Mouse (Mus musculus) large intestine, adult 2 months (tissue): Measurements from ENCODE around the gene Ccdc158. TPM values are rescaled to one million over a fixed set of nuclear protein-coding genes. Genes with fewer than 3 reads are reported as not detected.

Experiments used
- DNase-seq: peaks from one replicate; pipeline ENCODE4 v3.0.0-alpha.2; 2012; ENCODE audit warnings: low read depth, low spot score
- WGBS: fragments of 180-500 bp; shearing (Covaris S2); methylation state at CpG from one replicate; pipeline ENCODE4 v1.1.7; 2018; 5-methylcytosine and 5-hydroxymethylcytosine counted together
- polyA plus RNA-seq: library from polyadenylated mRNA; depleted of rRNA; stranded (reverse); fragments of >200 nt; gene quantifications from 2 replicates; pipeline ENCODE4 v1.2.3, GENCODE M21; 2012

Ccdc158 gene
- polyA plus RNA-seq, 1 experiment = 0.05 TPM

DNA sequence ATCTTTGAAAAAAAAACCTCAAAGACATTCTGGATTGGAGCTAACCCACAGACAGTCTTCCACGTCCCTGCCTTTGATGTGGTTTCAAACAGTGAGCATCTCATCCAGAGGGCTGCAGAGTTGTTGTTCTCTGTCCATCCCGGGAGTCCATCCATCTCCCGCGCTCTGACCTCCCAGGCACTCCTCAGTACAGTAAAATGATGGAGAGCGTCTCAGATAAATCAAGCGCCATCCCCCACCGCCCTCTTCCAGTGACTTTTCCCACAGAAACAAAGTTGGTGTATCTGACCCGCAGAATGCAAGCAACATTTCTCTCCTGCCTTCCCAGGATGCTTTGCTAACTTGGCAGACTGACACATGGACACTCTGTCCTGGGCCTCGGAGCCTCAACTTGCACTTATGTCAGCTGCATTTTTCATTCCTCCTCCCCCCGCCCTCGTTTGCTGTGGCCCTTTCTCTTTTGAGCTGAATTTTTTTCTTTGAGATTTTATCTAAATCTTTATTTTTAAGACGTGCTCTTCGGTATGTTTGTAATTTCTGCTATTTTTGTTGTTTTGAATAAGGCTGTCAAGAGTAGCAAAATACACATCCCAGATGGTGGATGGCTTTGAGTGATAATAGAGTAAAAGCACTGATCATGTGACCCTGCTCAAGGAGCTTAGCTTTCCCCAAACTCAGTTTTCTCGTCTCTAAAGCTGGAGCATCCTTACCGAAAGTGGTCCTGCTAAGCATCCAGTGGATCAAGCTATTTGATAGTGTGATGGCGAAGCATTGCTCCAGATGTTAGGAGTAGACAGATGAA is 17.3 kb upstream of the Ccdc158 start:
- no peak for DNase-seq
- 70% methylated on average over 16 of the region's 16 CpGs for WGBS

DNA sequence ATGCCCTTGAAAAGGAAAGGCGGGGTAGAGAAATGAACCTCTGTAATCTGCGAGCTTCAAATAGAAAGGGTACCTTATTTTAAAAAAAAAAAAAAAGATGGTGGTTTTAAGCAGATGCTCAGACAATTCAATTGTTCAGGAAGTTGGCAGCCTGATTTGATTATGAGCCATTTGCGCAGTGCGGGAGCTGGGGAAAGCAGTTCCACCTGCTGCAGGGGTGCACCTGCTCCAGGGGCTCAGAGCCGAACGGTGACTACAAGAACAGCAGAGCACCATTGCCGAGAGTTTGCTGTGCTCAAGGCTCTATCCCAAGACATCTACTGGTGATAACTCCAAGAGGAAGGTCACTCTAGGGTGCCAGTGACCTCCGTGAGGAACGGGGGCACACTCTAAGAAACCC is 13.5 kb upstream of the Ccdc158 start:
- 66% methylated on average over 9 of the region's 9 CpGs for WGBS
- DNase-seq = no peak

DNA sequence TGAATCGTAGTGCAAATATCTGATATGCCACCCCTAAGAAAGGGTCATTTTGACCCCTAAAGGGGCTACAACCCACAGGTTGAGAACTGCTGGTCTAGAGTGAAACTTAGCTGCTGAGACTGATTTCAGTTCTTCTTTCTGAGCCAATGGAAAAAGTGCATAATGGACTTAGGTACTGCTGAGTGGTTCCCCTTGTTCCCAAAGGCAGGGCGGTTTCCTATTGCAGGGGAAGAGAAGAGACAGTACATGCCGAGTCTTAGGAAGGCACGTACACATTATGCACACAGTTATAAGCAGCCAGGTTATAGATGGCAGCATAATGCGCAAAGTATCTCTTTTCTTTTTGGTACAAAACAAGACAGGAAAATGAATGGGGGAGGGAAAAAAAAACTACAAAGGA is 13.1 kb upstream of the Ccdc158 start:
- DNase-seq = no peak
- 79% methylated on average over 5 of the region's 5 CpGs for WGBS

DNA sequence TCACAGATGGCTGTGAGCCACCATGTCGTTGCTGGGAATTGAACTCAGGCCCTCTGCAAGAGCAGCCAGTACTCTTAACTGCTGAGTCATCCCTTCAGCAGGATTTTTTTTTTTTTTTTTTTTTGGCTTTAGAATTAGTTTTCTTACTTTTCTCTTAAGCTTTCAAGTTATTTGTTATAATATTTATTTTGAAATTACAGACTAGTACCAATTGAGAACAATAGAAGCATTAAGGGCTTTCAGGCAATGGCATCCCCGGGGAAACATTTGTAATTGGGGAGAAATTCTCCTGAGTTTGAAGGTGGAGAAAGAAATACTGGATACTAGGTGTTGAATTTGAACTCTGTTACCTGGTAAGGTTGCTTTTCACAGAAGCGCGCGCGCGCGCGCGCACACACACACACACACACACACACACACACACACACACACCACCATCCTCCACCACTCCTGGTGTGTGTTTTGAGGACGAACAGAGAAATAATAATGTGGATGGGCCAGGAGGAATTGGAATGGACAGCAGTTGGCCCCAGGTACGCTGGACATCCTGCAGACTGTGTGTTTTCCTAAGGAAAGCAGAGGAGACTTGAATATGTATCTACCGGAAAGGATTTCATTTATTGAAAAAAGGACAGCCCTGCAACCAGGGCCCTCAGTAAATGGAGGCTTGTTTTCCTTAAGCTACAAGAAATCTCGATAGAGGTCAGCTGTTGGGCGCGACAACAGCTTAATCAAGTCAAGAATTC is 9.8 kb upstream of the Ccdc158 start:
- 96% methylated on average over 16 of the region's 16 CpGs for WGBS

DNA sequence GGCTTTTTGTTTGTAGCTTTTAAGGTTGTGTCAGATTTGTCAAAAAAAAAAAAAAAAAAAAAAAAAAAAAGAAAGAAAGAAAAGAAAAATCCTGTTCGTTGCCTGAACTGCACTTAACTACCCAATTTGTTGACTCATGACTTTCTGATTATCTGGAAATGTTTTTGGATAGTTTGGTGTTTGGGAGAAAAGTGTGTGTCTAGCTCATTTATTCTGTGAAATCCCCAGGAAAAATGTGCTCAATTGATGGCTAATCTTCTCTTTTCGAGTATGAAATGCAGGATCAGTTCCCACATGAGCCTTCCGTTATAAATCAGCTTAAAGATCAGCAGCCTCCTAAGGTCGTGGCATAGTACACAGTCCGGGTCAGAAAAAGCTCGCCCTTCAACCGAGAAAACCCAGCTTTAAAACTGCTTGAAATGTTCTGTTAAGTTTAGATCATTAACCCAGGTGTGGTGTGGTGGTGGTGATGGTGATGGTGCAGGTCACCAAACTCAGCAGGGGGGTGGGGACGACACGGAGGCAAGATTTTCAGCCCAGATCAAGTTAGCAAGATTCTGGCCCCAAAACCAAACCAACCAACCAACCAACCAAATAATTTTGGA is 8.9 kb upstream of the Ccdc158 start:
- no peak for DNase-seq
- 76% methylated on average over 9 of the region's 9 CpGs for whole genome bisulfite sequencing

More for the DNA sequence above, 9.8 kb upstream of the Ccdc158 start:
- DNase-seq = no peak

DNA sequence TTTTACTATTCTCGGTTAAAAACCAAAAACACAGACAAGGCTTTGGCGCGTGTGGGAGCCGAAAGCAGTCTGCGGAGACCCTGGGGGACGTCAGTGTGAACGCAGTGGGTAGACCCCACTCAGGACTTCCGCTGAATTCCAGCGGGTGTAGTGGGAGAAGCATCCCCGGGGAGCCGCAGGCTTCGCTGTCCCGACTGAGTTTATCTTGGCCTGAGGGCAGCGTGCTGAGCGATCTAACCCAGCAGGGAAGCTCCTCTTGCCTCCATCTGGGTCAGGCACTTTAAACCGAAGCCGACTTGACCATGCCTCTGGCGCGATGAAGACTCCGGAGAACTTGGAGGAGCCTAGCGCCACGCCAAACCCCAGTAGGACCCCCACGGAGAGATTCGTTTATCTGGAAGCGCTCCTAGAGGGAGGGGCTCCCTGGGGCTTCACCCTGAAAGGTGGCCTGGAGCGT is 8.3 kb upstream of the Ccdc158 start, which contains the start of gene Shroom3:
Gene Shroom3 (plus strand): TSS at position 85 of the 457 bp plus-strand sequence.
- no peak for DNase-seq
- 4% methylated on average over 26 of the region's 26 CpGs for WGBS

DNA sequence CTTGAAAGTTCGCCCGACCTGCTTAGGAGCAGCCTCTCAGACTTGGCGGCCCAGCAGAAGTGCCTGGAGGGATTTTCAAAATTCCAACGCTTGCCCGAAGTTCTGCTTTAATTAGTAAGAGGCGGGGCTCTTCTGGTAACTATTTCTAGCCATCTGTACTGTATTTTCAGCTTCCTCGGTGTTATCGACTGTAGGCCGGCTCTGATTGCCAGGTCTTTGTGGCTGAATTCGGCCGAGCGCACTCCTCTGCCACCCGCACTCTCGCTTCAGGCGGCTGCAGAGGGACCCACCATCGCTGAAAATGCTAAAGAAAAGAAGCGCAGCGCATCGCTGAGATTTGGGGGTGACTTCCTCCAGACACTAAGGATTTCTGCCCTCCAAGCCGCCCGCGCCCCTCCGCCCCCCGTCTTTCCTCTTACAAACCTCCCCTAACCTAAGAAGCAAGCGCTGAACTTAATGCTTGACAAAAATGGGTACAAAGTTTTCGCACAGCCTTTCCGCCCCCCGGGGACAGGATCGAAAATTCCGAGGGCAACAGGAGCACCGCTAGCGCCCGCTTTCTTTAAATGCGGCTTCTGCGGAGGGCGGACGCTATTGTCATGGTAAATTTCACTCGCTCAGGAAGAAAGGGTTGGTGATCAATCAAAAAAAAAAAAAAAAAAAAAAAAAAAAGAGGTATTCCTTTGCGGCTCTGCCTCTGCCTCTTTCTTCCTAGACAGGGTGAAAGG is 7.7 kb upstream of the Ccdc158 start:
- DNase-seq = no peak
- 22% methylated on average over 39 of the region's 39 CpGs for WGBS

DNA sequence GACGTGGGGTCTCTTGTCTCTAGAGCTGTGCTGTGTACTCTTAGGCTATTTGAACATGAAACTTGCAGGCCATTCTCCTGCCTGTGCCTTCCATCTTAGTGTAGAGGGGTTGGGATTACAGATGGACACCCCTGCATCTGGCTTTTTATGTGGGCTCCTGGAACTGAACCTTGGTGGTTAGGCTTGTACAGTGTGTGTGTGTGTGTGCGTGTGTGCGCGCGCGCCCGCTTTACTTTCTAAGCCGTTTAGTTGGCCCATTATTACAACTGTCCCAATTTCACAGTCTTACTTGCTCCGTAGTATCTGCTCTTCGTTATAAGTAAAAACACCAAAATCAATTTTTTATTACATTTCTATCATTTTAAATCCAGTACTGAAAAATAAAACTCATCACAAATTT is 6.8 kb upstream of the Ccdc158 start:
- no peak for DNase-seq
- 95% methylated on average over 10 of the region's 10 CpGs for WGBS

DNA sequence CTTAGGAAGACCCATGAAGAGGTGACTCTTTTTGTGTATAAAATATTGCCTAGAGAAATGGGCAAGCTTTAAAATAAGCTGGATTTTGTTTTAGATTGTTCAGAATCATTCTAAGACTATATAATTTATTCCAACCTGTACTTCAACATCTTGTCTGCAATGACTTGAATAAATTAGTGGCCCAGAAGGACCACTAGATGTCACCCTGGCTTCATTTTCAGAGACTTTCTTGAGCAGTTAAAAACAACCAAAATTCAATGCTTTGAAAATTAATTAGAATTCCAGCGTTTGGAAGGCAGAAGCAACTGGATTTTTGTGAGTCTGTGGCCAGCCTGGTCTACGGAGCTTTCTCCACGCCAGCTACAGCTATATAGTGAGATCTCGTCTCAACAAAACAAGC is 4.4 kb upstream of the Ccdc158 start:
- 40% methylated on average over 4 of the region's 4 CpGs for WGBS
- no peak for DNase-seq

DNA sequence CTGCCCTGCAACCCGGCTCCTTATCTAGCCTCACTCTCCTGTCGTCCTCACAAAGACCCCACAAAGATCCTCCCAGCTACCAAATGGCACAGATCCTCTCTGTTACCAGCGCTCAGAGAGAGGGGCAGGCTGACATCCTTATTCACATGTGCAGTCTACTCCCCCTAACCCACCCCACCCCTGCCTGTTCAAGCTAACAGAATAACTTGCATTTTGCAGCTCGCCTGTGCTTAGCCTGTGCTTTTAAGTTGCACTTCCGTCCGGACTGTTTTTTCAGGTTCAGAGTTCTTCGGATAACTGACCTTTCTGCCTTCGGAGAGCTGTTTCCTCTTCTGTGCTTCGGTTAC is 476 bp upstream of the Ccdc158 start:
- WGBS = 3% methylated on average over 9 of the region's 9 CpGs
- no peak for DNase-seq

DNA sequence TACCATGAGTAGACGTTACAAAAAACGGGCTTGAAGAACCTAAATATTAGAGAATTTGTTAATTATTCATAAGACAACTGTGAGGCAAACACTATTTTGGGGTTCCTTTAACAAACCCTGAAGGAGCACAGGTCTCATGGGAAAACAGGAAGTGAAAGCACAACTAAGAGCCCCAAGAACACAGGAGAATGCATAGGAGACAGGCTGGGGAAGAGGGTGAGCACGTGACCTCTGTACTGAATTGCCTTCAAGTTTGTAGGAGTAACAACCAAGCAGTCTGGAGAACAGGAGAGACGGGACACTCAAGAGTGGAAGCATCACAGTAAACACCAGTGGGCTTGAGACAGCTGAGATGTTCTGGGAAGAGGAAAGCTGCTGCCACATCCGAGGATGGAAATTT is 8.2 kb downstream of the Ccdc158 start:
- DNase-seq = no peak
- 72% methylated on average over 5 of the region's 5 CpGs for WGBS

DNA sequence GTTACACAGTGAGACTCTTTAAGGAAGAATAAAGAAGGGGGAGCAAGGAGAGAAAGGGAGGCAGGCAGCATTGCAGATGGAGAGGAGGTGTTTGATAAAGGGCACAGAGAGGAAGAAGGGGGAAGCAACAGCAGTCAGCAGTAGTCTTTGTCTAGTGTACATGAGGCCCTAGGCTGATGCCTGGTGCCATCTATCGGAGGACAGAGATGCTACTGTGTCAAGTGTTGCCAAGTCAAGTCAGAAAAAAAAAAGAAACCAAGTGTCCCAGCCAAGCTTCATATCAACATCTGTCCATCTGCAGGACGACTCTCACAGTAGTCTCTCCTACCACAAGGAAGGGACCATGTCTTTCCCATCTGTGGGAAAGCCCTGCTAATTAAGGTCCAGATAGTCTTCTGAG is 10.8 kb downstream of the Ccdc158 start:
- no peak for DNase-seq
- WGBS = 76% methylated on average over 2 of the region's 2 CpGs

DNA sequence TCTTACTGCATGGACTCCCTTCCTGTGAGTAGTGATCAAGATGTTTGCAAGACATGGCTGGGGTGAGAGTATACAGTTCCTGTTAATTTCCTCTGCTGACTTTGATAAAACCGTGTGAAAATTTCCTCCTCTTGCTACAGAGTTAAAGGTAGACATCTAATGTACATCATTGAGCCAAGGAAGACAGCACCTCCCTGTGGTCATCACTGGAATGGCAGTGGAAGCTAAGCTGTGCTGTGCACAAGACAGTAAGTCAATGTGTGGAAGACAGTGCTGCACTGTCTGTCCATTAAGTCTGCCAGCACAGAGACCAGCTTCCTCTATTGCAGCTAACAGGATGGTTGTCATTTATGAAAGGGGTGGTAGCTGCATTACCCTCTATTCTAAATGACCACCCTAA is 18.8 kb downstream of the Ccdc158 start:
- DNase-seq = no peak
- WGBS = 0% methylated on average over 1 of the region's 1 CpGs

DNA sequence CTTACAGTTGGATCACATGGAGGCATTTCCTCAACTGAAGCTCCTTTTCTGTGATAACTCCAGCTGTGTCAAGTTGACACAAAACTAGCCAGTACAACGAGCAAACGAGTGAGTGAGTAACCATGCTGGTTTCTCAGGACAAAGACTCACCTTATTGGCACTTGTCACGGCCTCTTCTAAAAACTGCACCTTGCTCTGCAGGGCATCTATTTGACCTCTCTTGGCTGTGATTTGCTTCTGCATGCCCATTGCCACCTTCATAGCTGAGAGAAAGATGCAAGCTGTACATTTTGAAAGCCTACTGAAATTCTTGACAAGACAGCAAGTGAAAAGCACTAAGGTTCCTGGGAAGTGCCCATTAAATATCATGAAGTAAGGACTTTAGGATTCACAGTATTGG is 34.2 kb downstream of the Ccdc158 start:
- WGBS = 64% methylated on average over 3 of the region's 3 CpGs
- DNase-seq = no peak

DNA sequence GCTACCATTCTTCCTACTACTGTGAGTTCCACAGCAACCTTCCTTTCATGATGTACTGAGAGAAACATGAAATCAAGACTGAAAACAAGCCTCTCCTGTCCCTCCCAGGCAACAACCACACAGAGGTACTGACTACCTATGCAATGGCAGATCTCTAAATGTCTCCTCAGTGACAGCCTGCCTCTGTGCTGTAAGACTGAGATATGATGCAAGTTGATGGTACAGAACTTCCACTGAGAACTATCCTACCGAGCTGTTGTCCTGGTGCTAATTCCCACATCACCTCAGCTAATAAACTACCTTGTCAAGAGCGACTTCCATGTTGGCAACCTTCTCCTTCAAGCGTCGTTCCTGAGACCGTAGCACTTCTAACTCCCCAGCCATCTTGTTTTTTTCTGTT is 39.2 kb downstream of the Ccdc158 start:
- 86% methylated on average over 5 of the region's 5 CpGs for WGBS
- DNase-seq = no peak

DNA sequence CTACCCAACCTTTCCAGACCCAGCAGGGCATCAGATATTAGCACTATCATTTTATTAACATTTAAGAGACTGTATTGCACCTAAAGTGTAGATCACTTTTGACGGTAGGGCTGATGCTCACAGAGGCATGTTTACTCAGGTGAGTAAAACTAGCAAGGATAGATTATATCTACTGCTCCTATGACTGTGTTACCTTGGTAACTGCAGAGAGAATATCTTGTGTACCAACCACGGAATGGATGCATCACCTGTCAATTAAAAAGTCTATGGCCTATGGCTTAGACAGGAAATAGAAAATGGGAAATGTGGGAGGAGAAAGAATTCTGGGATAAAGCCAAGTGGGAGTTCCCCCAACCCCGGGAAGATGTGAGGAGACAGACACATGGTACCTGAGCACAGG is 40.2 kb downstream of the Ccdc158 start:
- 32% methylated on average over 3 of the region's 3 CpGs for WGBS
- DNase-seq = no peak

DNA sequence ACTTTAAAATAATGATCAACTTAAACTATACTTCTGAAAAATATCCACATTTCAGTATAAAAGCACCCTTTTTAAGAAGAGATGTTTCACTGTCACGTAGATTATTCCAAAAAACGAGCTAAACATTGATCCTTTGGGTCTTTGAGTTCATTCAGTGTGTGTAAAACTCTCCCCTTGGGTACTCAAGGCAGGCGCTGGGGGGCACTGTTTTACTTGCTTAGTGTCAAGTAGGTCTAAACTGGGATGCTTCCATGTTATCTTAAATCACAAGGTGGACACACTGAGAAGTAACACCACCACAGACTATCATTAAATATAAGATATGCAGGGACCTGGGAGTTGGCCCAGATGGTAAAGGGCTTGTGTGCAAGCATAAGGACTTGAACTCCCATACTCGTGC is 41.5 kb downstream of the Ccdc158 start:
- WGBS = 71% methylated on average over 4 of the region's 4 CpGs
- DNase-seq = no peak

DNA sequence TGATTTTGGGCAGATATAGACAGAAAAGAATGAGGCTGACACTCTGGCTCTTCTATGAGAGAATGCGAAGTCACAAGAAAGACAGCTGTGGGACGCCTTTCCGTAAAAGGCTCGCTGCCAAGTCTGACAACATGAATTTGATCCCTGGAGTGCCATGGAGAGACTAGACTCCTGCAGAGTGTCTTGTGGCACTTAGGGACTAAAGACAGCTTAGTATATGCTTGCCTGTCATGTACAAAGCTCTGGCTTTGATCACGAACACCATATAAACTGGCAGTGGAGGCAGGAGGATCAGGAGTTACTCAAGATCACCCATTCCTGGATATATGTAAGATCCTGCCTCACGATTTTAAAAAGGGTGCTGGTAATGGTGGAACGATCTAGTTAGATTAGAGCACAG is 47.2 kb downstream of the Ccdc158 start:
- WGBS = 72% methylated on average over 7 of the region's 7 CpGs
- no peak for DNase-seq

DNA sequence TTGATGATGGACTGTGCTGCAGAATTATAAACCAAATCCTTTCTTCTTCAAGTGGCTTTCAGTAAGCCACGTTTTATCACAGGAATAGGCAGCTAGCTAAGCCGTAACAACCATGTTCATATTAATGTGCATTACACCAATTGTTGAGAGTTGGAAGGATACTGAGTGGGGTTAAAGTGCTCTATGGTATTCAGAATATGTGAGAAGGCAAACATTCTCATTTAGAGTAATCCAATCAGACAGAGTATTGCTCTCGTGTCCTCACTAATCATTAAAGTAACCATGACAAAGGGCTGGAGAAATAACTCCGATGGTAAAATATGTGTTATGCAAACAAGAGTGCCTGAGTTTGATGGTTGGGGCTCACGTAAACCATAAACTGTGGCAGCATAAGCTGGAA is 53.2 kb downstream of the Ccdc158 start:
- WGBS = 40% methylated on average over 5 of the region's 5 CpGs
- no peak for DNase-seq

DNA sequence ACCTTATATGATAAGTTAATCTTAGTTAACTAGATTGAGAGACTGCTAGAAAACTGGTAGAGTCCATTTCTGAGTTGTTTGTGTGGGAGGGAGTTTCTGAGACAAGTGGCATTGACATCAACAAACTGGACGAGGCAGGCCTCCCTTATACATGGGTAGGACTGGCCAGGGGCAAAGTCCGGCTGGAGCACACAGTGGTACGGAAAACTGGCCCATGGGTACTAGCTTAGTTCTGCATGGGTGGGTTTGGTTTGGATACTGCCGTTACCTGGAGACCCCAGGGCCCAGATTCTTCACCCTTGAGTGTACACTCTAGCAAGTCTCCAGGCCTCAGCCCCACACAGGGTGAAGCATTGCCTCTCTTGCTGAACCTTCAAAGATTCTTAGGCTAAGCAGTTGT is 62.3 kb downstream of the Ccdc158 start:
- WGBS = 81% methylated on average over 4 of the region's 4 CpGs
- DNase-seq = no peak
